Mouse (Mus musculus) midbrain, postnatal 0 days (tissue): ENCODE data around the gene Nppa. TPM values are rescaled to one million over a fixed set of nuclear protein-coding genes. Genes with fewer than 3 reads are reported as not detected.

Source experiments
- ATAC-seq: fragments of 200-750 bp; cut with Nextera tagmentation; 2 replicates; pipeline ENCODE4 v1.8.0; 2017; ENCODE audit warnings: moderate number of reproducible peaks, mild to moderate bottlenecking, moderate TSS enrichment, moderate library complexity; ENCODE audit not compliant: low FRiP score
- DNase-seq: peaks from one replicate; pipeline ENCODE4 v3.0.0-alpha.2; 2015; ENCODE audit warnings: low spot score
- H3K27ac ChIP-seq: fragments of 300-500 bp; sonication (generic); 2 replicates; pipeline ENCODE4 v1.5.1; 2014; ENCODE audit warnings: low read depth, mild to moderate bottlenecking, low read length, mixed read lengths
- H3K27me3 ChIP-seq: fragments of 300-500 bp; sonication (generic); 2 replicates; pipeline ENCODE4 v1.6.1; 2014; ENCODE audit warnings: low read length, control low read depth, mixed read lengths; ENCODE audit not compliant: insufficient read depth
- H3K36me3 ChIP-seq: fragments of 300-500 bp; sonication (generic); 2 replicates; pipeline ENCODE4 v1.6.1; 2014; ENCODE audit warnings: low read length, control low read depth, mixed read lengths; ENCODE audit not compliant: insufficient read depth
- H3K4me1 ChIP-seq: fragments of 300-500 bp; sonication (generic); 2 replicates; pipeline ENCODE4 v1.6.1; 2014; ENCODE audit warnings: mild to moderate bottlenecking, control low read depth, antibody characterized with exemption, low read length, mixed read lengths; ENCODE audit not compliant: insufficient read depth
- H3K4me2 ChIP-seq: fragments of 300-500 bp; sonication (generic); 2 replicates; pipeline ENCODE4 v1.6.1; 2014; ENCODE audit warnings: low read depth, mild to moderate bottlenecking, low read length, mixed read lengths; ENCODE audit not compliant: poor library complexity, severe bottlenecking
- H3K4me3 ChIP-seq: fragments of 300-500 bp; sonication (generic); 2 replicates; pipeline ENCODE4 v1.5.1; 2014; ENCODE audit warnings: low read depth, mild to moderate bottlenecking, low read length, moderate library complexity
- H3K9ac ChIP-seq: fragments of 300-500 bp; sonication (generic); replicated peaks from 2 replicates; pipeline ENCODE4 v1.6.1; 2014; ENCODE audit warnings: mild to moderate bottlenecking, low read length, moderate library complexity, mixed read lengths; ENCODE audit not compliant: poor library complexity, severe bottlenecking
- H3K9me3 ChIP-seq: fragments of 300-500 bp; sonication (generic); 2 replicates; pipeline ENCODE4 v1.6.1; 2016; ENCODE audit warnings: low read length, control low read depth
- CTCF ChIP-seq: IDR thresholded peaks from 2 replicates; pipeline ENCODE4 v1.5.1; 2016; ENCODE audit warnings: antibody characterized with exemption, mild to moderate bottlenecking
- WGBS: fragments of 180-500 bp; shearing (Covaris S2); extraction: QIAGEN DNeasy Blood & Tissue Kit; methylation state at CpG from one replicate; pipeline ENCODE4 v1.1.7; 2014; 5-methylcytosine and 5-hydroxymethylcytosine counted together
- polyA plus RNA-seq: library from polyadenylated mRNA; unstranded; fragments of >200 nt; fragmentation: Nextera tagmentation; extraction: Ambion mirVana; gene quantifications from 2 replicates; pipeline ENCODE4 v1.2.1, GENCODE M21; 2015
- total RNA-seq: library from RNA; depleted of rRNA; stranded (reverse); fragments of >200 nt; gene quantifications from 2 replicates; pipeline ENCODE4 v1.2.3, GENCODE M21; 2014; rRNA removed

Gene Nppa
- total RNA-seq (2.2 and 2.9 TPM in 2 replicates), polyA plus RNA-seq (4.5 and 6.1 TPM in 2 replicates)

GRCm38 (mm10) chr4:148000202-148000772 is at the start of gene Nppa:
Nppa (plus strand) TSS chr4:148000722.
- Histone ChIP-seq H3K9ac (0 out of 2 replicates have a peak within 1 kb of the TSS, but pooled peaks have one; percentile 2), H3K27ac (peak within 1 kb of the TSS; percentile 32), H3K36me3 (peaks cover 21% of the 10 kb centered on the region), H3K4me2 (no peak within 1 kb of the TSS), H3K27me3 (no peaks in the 10 kb centered on the region), H3K9me3 (no peaks in the 10 kb centered on the region), H3K4me3 (no peak within 1 kb of the TSS), H3K4me1 (peaks cover 5% of the 10 kb centered on the region; the same call in 1 of the 2 replicates)
- ATAC-seq = peak; percentile 52; the same call in 1 of the 2 replicates
- 21% methylated on average over 12 of the region's 12 CpGs for WGBS
- peak; percentile 44 for DNase-seq
- no peak for TF ChIP-seq CTCF

- no peak overlapping the region for H3K27ac ChIP-seq
- peak; percentile 73 for TF ChIP-seq CTCF
- H3K4me2 ChIP-seq = no peak overlapping the region
- ATAC-seq (no peak), DNase-seq (peak; percentile 80)
- H3K9me3 ChIP-seq = no peaks in the 10 kb centered on the region
- H3K4me3 ChIP-seq = no peak overlapping the region
- H3K36me3 ChIP-seq = peaks cover 3% of the 10 kb centered on the region; the same call in 1 of the 2 replicates
- H3K4me1 ChIP-seq = no peaks in the 10 kb centered on the region
- no peaks in the 10 kb centered on the region for H3K27me3 ChIP-seq
- WGBS = 9% methylated on average over 4 of the region's 4 CpGs
- H3K9ac ChIP-seq = no peak overlapping the region
These were observed 46.9 kb upstream of the Nppa start for GRCm38 (mm10) chr4:147953590-147953989.

- ATAC-seq (no peak), DNase-seq (no peak)
- Histone ChIP-seq H3K4me3 (no peak overlapping the region), H3K4me1 (no peaks in the 10 kb centered on the region), H3K9ac (no peak overlapping the region), H3K27me3 (no peaks in the 10 kb centered on the region), H3K9me3 (no peaks in the 10 kb centered on the region), H3K36me3 (peaks cover 1% of the 10 kb centered on the region; the same call in 1 of the 2 replicates), H3K27ac (no peak overlapping the region), H3K4me2 (no peak overlapping the region)
- TF ChIP-seq CTCF = no peak
- WGBS = 49% methylated on average over 11 of the region's 11 CpGs
These were observed 43.4 kb upstream of the Nppa start for GRCm38 (mm10) chr4:147957141-147957540.

GRCm38 (mm10) chr4:147959881-147960831 is 40.4 kb upstream of the Nppa start:
- H3K4me3 ChIP-seq = no peak overlapping the region
- ATAC-seq = peak; percentile 76
- no peaks in the 10 kb centered on the region for H3K4me1 ChIP-seq
- no peak overlapping the region for H3K9ac ChIP-seq
- no peak overlapping the region for H3K4me2 ChIP-seq
- no peak overlapping the region for H3K27ac ChIP-seq
- no peaks in the 10 kb centered on the region for H3K27me3 ChIP-seq
- WGBS = 45% methylated on average over 6 of the region's 6 CpGs
- H3K9me3 ChIP-seq = no peaks in the 10 kb centered on the region
- TF ChIP-seq CTCF = peak; percentile 86
- peak; percentile 92 for DNase-seq
- H3K36me3 ChIP-seq = no peaks in the 10 kb centered on the region

GRCm38 (mm10) chr4:147962781-147963180 is 37.7 kb upstream of the Nppa start:
- no peak for ATAC-seq
- Histone ChIP-seq H3K9me3 (no peaks in the 10 kb centered on the region), H3K9ac (no peak overlapping the region), H3K36me3 (no peaks in the 10 kb centered on the region), H3K4me3 (no peak overlapping the region), H3K4me1 (no peaks in the 10 kb centered on the region), H3K27me3 (no peaks in the 10 kb centered on the region), H3K27ac (no peak overlapping the region), H3K4me2 (no peak overlapping the region)
- TF ChIP-seq CTCF = no peak
- DNase-seq = no peak
- 49% methylated on average over 6 of the region's 6 CpGs for WGBS

GRCm38 (mm10) chr4:147963623-147964022 is 36.9 kb upstream of the Nppa start:
- H3K27me3 ChIP-seq = no peaks in the 10 kb centered on the region
- H3K9ac ChIP-seq = no peak overlapping the region
- DNase-seq (no peak), ATAC-seq (no peak)
- no peak for TF ChIP-seq CTCF
- no peak overlapping the region for H3K4me3 ChIP-seq
- H3K4me2 ChIP-seq = no peak overlapping the region
- H3K27ac ChIP-seq = no peak overlapping the region
- H3K4me1 ChIP-seq = no peaks in the 10 kb centered on the region
- H3K9me3 ChIP-seq = no peaks in the 10 kb centered on the region
- 91% methylated on average over 15 of the region's 15 CpGs for WGBS
- H3K36me3 ChIP-seq = no peaks in the 10 kb centered on the region
